In the genomic region with DNA sequence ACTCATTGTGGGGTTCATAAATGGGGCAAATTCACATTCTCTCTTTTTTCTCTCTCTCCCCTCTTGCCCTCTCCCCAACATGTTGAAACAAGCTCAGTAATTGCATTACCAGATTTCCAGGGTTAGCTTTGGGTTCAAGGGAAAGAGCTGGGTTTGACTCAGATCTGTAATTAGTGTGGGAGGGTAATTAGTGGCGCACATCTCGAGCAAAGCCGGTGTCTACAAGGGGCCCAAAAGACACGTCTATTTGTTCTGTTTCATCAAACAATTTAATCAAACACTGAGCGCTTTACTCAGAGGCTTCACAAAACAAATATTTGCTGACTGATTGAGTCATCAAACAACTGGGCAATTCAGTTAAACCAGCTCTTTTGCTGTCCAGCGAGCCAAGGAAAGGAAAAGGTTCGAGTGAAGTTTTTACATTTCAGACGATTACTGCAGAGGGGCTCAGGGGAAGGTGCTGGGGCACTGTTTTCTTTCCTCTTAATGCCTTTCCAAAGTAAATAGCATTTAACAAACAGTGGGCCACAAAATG, we compare ENCODE assay signal across 13 mouse cellular contexts.
DNase-seq lines count a peak whose midpoint lies in the region; ATAC-seq and TF ChIP-seq lines count a peak whose summit lies in the region.
"Had no signal": no experiment of that assay in that cellular context is flagged by ENCODE, and none has a peak within 500 bp of the region (broad histone marks: within the 10 kb centered on the region; RNA-seq: fewer than 3 reads in every experiment).

No protein-coding gene starts in this region.

- H3K9me3 ChIP-seq in forebrain, embryonic 14.5 days (replicated peaks; ENCODE audit: control insufficient read depth, low read length) = no peaks in the 10 kb centered on the region
- H3K9me3 ChIP-seq in forebrain, postnatal 0 days (ENCODE audit: low read length) = no peaks in the 10 kb centered on the region
- H3K9me3 ChIP-seq in lung, postnatal 0 days (ENCODE audit: low read length) = no peaks in the 10 kb centered on the region
- no peaks in the 10 kb centered on the region for H3K9me3 ChIP-seq in embryonic facial prominence, embryonic 10.5 days
- H3K9me3 ChIP-seq: liver, embryonic 15.5 days; neural tube, embryonic 13.5 days had no signal

- DNase-seq in forebrain, embryonic 14.5 days (ENCODE audit: low spot score) = peak; percentile 39
- no peak for DNase-seq in forebrain, postnatal 0 days
- peak; percentile 33 for DNase-seq in lung, postnatal 0 days (ENCODE audit: low spot score)
- DNase-seq in lung, postnatal 4 days = no peak
- no peak for DNase-seq in embryonic facial prominence, embryonic 10.5 days (ENCODE audit: low spot score)
- DNase-seq in yolk sac, embryonic 10.5 days (ENCODE audit: low spot score) = peak; percentile 13
- no peak for DNase-seq in kidney, postnatal 10 days
- DNase-seq: cerebellum, postnatal 10 days; heart, adult 18-20 months; thymus, postnatal 14 days had no signal

- H3K9ac ChIP-seq in forebrain, embryonic 14.5 days (ENCODE audit: low read length) = no peak overlapping the region
- H3K9ac ChIP-seq in forebrain, postnatal 0 days = no peak overlapping the region
- H3K9ac ChIP-seq in lung, postnatal 0 days (replicated peaks; ENCODE audit: low read depth) = no peak overlapping the region
- H3K9ac ChIP-seq: liver, embryonic 15.5 days; neural tube, embryonic 13.5 days had no signal

- 3% methylated on average over 8 of the region's 8 CpGs for WGBS in forebrain, embryonic 14.5 days
- WGBS in forebrain, postnatal 0 days = 13% methylated on average over 8 of the region's 8 CpGs
- 46% methylated on average over 8 of the region's 8 CpGs for WGBS in lung, postnatal 0 days
- 38% methylated on average over 8 of the region's 8 CpGs for whole genome bisulfite sequencing in embryonic facial prominence, embryonic 10.5 days

- peaks cover 10% of the 10 kb centered on the region for H3K4me1 ChIP-seq in forebrain, embryonic 14.5 days (ENCODE audit: control insufficient read depth, insufficient read depth, low read length)
- H3K4me1 ChIP-seq in forebrain, postnatal 0 days (ENCODE audit: insufficient read depth) = no peaks in the 10 kb centered on the region
- H3K4me1 ChIP-seq in lung, postnatal 0 days (ENCODE audit: insufficient read depth, low read depth, low read length) = peaks cover 4% of the 10 kb centered on the region; the same call in 1 of the 2 replicates
- peaks cover 41% of the 10 kb centered on the region for H3K4me1 ChIP-seq in embryonic facial prominence, embryonic 10.5 days

- no peak for TF ChIP-seq CTCF in forebrain, postnatal 0 days (IDR thresholded peaks at IDR 0.05; ENCODE audit: low read depth)
- no peak for TF ChIP-seq CTCF in lung, postnatal 0 days (IDR thresholded peaks at IDR 0.05)

- H3K4me2 ChIP-seq in forebrain, embryonic 14.5 days (ENCODE audit: low read length) = no peak overlapping the region
- H3K4me2 ChIP-seq in forebrain, postnatal 0 days (ENCODE audit: low read depth) = no peak overlapping the region
- no peak overlapping the region for H3K4me2 ChIP-seq in lung, postnatal 0 days (replicated peaks; ENCODE audit: low read depth, low read length)
- H3K4me2 ChIP-seq: liver, embryonic 15.5 days; neural tube, embryonic 13.5 days had no signal

- no peak overlapping the region for H3K27ac ChIP-seq in forebrain, embryonic 14.5 days (ENCODE audit: low read depth, low read length)
- no peak overlapping the region for H3K27ac ChIP-seq in forebrain, postnatal 0 days (ENCODE audit: low read depth, low read length)
- H3K27ac ChIP-seq in lung, postnatal 0 days (ENCODE audit: low read length) = no peak overlapping the region
- 0 out of 2 replicates have a peak overlapping the region, but pooled peaks have one; percentile 57 for H3K27ac ChIP-seq in embryonic facial prominence, embryonic 10.5 days (replicated peaks)
- H3K27ac ChIP-seq: layer of hippocampus, adult 2 months; liver, embryonic 15.5 days; neural tube, embryonic 13.5 days had no signal

- H3K36me3 ChIP-seq in forebrain, embryonic 14.5 days (ENCODE audit: control insufficient read depth, insufficient read depth, low read length) = no peaks in the 10 kb centered on the region
- no peaks in the 10 kb centered on the region for H3K36me3 ChIP-seq in forebrain, postnatal 0 days (ENCODE audit: insufficient read depth)
- no peaks in the 10 kb centered on the region for H3K36me3 ChIP-seq in lung, postnatal 0 days (ENCODE audit: insufficient read depth, low read length)
- H3K36me3 ChIP-seq in embryonic facial prominence, embryonic 10.5 days (replicated peaks) = no peaks in the 10 kb centered on the region
- H3K36me3 ChIP-seq: liver, embryonic 15.5 days; neural tube, embryonic 13.5 days had no signal

- ATAC-seq in forebrain, embryonic 14.5 days = no peak
- no peak for ATAC-seq in forebrain, postnatal 0 days
- ATAC-seq in lung, postnatal 0 days = no peak

- H3K4me3 ChIP-seq in forebrain, embryonic 14.5 days (ENCODE audit: low read depth, low read length) = no peak overlapping the region
- no peak overlapping the region for H3K4me3 ChIP-seq in forebrain, postnatal 0 days (ENCODE audit: low read depth, low read length)
- H3K4me3 ChIP-seq in lung, postnatal 0 days (ENCODE audit: low read depth, low read length) = no peak overlapping the region
- no peak overlapping the region for H3K4me3 ChIP-seq in embryonic facial prominence, embryonic 10.5 days
- H3K4me3 ChIP-seq: layer of hippocampus, adult 2 months; liver, embryonic 15.5 days; neural tube, embryonic 13.5 days had no signal

- TF ChIP-seq EP300 in lung, postnatal 0 days (IDR thresholded peaks at IDR 0.05) = no peak

- H3K27me3 ChIP-seq in forebrain, embryonic 14.5 days (replicated peaks; ENCODE audit: control insufficient read depth, insufficient read depth, low read length) = no peaks in the 10 kb centered on the region
- no peaks in the 10 kb centered on the region for H3K27me3 ChIP-seq in forebrain, postnatal 0 days (ENCODE audit: insufficient read depth, low read length)
- H3K27me3 ChIP-seq in lung, postnatal 0 days (replicated peaks; ENCODE audit: insufficient read depth, low read length) = no peaks in the 10 kb centered on the region
- H3K27me3 ChIP-seq in embryonic facial prominence, embryonic 10.5 days (replicated peaks; ENCODE audit: low read depth, poor library complexity, severe bottlenecking) = peaks cover 43% of the 10 kb centered on the region
- H3K27me3 ChIP-seq: neural tube, embryonic 13.5 days had no signal

Comparison
In these comparisons a context has a peak if more than half of its experiments do, and no peak if none do; other contexts are left out.
1. DNase-seq: peak in forebrain, embryonic 14.5 days (single experiment), lung, postnatal 0 days (single experiment) and yolk sac, embryonic 10.5 days (single experiment); none in forebrain, postnatal 0 days (single experiment), lung, postnatal 4 days (0 of 2), embryonic facial prominence, embryonic 10.5 days (single experiment) and kidney, postnatal 10 days (single experiment).